Mouse (Mus musculus) MEL (cell line): ENCODE measurements at regions not wholly inside any gene's neighbourhood (a gene's known extent, or its start where the extent isn't known, plus 50 kb on each side); places are given as distances from the start of the nearest gene placed in this dataset.
"Not testable (repeated sequence)": the region's sequence is repeated elsewhere in the genome, so short reads cannot be mapped to it uniquely, and the experiment has no call there.

ENCODE experiments used
- DNase-seq: peaks from one replicate; pipeline ENCODE4 v3.0.0; 2011; ENCODE audit warnings: low read depth, low spot score
- H3K27ac ChIP-seq: 2 replicates; pipeline ENCODE4 v1.5.1; 2012; ENCODE audit warnings: low read depth, mild to moderate bottlenecking, control low read depth, low read length, moderate library complexity; ENCODE audit not compliant: control insufficient read depth
- H3K27me3 ChIP-seq, 2 experiments: fragments of 150-350 bp in 1 of 2; sonication (generic) in 1 of 2; 2 replicates each; pipeline ENCODE4 v1.6.1; 2012; ENCODE audit warnings: low read length in 2 of 2, mild to moderate bottlenecking in 2 of 2, improper control_type of control experiment in 1 of 2, moderate library complexity in 1 of 2; ENCODE audit not compliant: insufficient read depth in 2 of 2, control insufficient read depth in 1 of 2
- H3K36me3 ChIP-seq, 2 experiments: 2 replicates each; pipeline ENCODE4 v1.6.1; 2012 to 2014; ENCODE audit warnings: low read length in 2 of 2, improper control_type of control experiment in 1 of 2, inconsistent platforms in 1 of 2, mild to moderate bottlenecking in 1 of 2; ENCODE audit not compliant: insufficient read depth in 2 of 2, control insufficient read depth in 1 of 2
- H3K4me1 ChIP-seq, 2 experiments: fragments of 150-350 bp in 1 of 2; sonication (generic) in 1 of 2; 2 replicates each; pipeline ENCODE4 v1.6.1; 2012; ENCODE audit warnings: low read length in 2 of 2, improper control_type of control experiment in 1 of 2, mild to moderate bottlenecking in 1 of 2; ENCODE audit not compliant: insufficient read depth in 2 of 2, control insufficient read depth in 1 of 2
- H3K4me3 ChIP-seq, 2 experiments: fragments of 150-350 bp in 1 of 2; sonication (generic) in 1 of 2; 2 replicates each; pipeline ENCODE4 v1.5.1; 2012; ENCODE audit warnings: low read depth in 2 of 2, low read length in 2 of 2, mild to moderate bottlenecking in 2 of 2, moderate library complexity in 2 of 2, control low read depth in 1 of 2, improper control_type of control experiment in 1 of 2; ENCODE audit not compliant: control insufficient read depth in 1 of 2, insufficient read depth in 1 of 2
- H3K79me2 ChIP-seq: 2 replicates; pipeline ENCODE4 v1.6.1; 2012; ENCODE audit warnings: mild to moderate bottlenecking, low read length, moderate library complexity; ENCODE audit not compliant: control insufficient read depth, poor library complexity, insufficient read depth
- H3K9ac ChIP-seq: 2 replicates; pipeline ENCODE4 v1.6.1; 2012; ENCODE audit warnings: low read depth, mild to moderate bottlenecking, control low read depth, low read length, moderate library complexity; ENCODE audit not compliant: control insufficient read depth, poor library complexity, severe bottlenecking
- H3K9me3 ChIP-seq: fragments of 150-350 bp; sonication (generic); replicated peaks from 2 replicates; pipeline ENCODE4 v1.6.1; 2012; ENCODE audit warnings: mild to moderate bottlenecking, low read length, improper control_type of control experiment, moderate library complexity; ENCODE audit not compliant: insufficient read depth
- CHD2 ChIP-seq: IDR thresholded peaks from 2 replicates; pipeline ENCODE4 v1.6.1; 2011; ENCODE audit warnings: low read length, improper control_type of control experiment
- ELF1 ChIP-seq: IDR thresholded peaks from 2 replicates; pipeline ENCODE4 v1.6.1; 2014; ENCODE audit warnings: low read depth, mild to moderate bottlenecking, inconsistent platforms, low read length, improper control_type of control experiment, moderate library complexity
- EP300 ChIP-seq, 2 experiments: IDR thresholded peaks; 2 replicates each; pipeline ENCODE4 v1.6.1; 2011; ENCODE audit warnings: improper control_type of control experiment in 2 of 2, low read length in 2 of 2, low read depth in 1 of 2, mild to moderate bottlenecking in 1 of 2
- GABPA ChIP-seq: IDR thresholded peaks from 2 replicates; pipeline ENCODE4 v1.6.1; 2012; ENCODE audit warnings: low read depth, mild to moderate bottlenecking, inconsistent platforms, low read length, improper control_type of control experiment, moderate library complexity
- GATA1 ChIP-seq: IDR thresholded peaks from 2 replicates; pipeline ENCODE4 v1.6.1; 2011; ENCODE audit warnings: low read depth, low read length, improper control_type of control experiment
- KAT2A ChIP-seq: conservative IDR thresholded peaks from 2 replicates; pipeline ENCODE4 v1.6.1; 2012; ENCODE audit warnings: low read depth, low read length, improper control_type of control experiment, inconsistent platforms
- MAX ChIP-seq: IDR thresholded peaks from 2 replicates; pipeline ENCODE4 v1.6.1; 2011; ENCODE audit warnings: low read length, improper control_type of control experiment
- MAZ ChIP-seq: IDR thresholded peaks from 2 replicates; pipeline ENCODE4 v1.6.1; 2012; ENCODE audit warnings: low read depth, mild to moderate bottlenecking, inconsistent platforms, low read length, improper control_type of control experiment
- MYC ChIP-seq: IDR thresholded peaks from 2 replicates; pipeline ENCODE4 v1.6.1; 2011; ENCODE audit warnings: low read depth, mild to moderate bottlenecking, low read length, improper control_type of control experiment, moderate library complexity
- NELFE ChIP-seq: IDR thresholded peaks from 2 replicates; pipeline ENCODE4 v1.6.1; 2011; ENCODE audit warnings: low read depth, low read length, improper control_type of control experiment
- NRF1 ChIP-seq: IDR thresholded peaks from 2 replicates; pipeline ENCODE4 v1.6.1; 2014; ENCODE audit warnings: low read depth, mild to moderate bottlenecking, inconsistent platforms, low read length, improper control_type of control experiment, moderate library complexity; ENCODE audit not compliant: poor library complexity, insufficient read depth, severe bottlenecking
- RAD21 ChIP-seq: IDR thresholded peaks from 2 replicates; pipeline ENCODE4 v1.6.1; 2011; ENCODE audit warnings: mild to moderate bottlenecking, low read depth, low read length, improper control_type of control experiment
- RCOR1 ChIP-seq: IDR thresholded peaks from 2 replicates; pipeline ENCODE4 v1.6.1; 2012; ENCODE audit warnings: low read depth, mild to moderate bottlenecking, inconsistent platforms, low read length, improper control_type of control experiment
- SIN3A ChIP-seq: IDR thresholded peaks from 2 replicates; pipeline ENCODE4 v1.6.1; 2012; ENCODE audit warnings: low read length, improper control_type of control experiment, inconsistent platforms
- TAL1 ChIP-seq: IDR thresholded peaks from 2 replicates; pipeline ENCODE4 v1.6.1; 2012; ENCODE audit warnings: mild to moderate bottlenecking, inconsistent platforms, low read length, moderate library complexity, mixed read lengths
- UBTF ChIP-seq: IDR thresholded peaks from 2 replicates; pipeline ENCODE4 v1.6.1; 2012; ENCODE audit warnings: low read depth, mild to moderate bottlenecking, inconsistent platforms, low read length, improper control_type of control experiment, moderate library complexity, borderline replicate concordance; ENCODE audit not compliant: insufficient read depth
- ZC3H11A ChIP-seq: IDR thresholded peaks from 2 replicates; pipeline ENCODE4 v1.6.1; 2012; ENCODE audit warnings: low read depth, mild to moderate bottlenecking, inconsistent platforms, low read length, improper control_type of control experiment
- ZMIZ1 ChIP-seq: IDR thresholded peaks from 2 replicates; pipeline ENCODE4 v1.6.1; 2012; ENCODE audit warnings: low read depth, mild to moderate bottlenecking, inconsistent platforms, low read length, improper control_type of control experiment, moderate library complexity

DNA sequence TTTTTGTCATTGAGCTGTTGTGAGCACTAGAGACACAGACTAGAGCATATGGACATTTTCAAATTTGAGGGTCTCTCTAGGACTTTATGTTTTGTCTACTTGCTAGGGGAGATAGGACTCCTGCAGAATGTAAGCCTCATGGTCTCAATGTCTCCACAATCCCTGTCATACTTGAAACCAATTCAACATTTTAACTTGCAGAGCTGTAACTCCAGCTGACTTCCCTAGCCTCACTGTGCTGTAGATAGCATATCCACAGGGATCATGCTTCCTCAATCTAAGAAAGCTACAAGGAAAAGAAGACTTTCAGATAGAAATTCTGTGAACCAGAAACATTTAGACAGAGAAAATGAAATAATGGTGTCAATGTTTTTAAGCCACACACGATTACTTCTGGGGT is 185.8 kb upstream of the Rarb start:
- no peaks in the 10 kb centered on the region for H3K79me2 ChIP-seq
- DNase-seq: no peak
- H3K27me3 ChIP-seq: no peaks in the 10 kb centered on the region
- H3K27ac ChIP-seq: no peak overlapping the region
- TF ChIP-seq MAZ (no peak), SIN3A (no peak), RCOR1 (no peak), CHD2 (no peak), RAD21 (no peak), UBTF (no peak), MYC (no peak), GABPA (no peak), NRF1 (no peak), ELF1 (no peak), KAT2A (no peak)
- no peaks in the 10 kb centered on the region for H3K4me1 ChIP-seq
- no peaks in the 10 kb centered on the region for H3K36me3 ChIP-seq
- H3K9me3 ChIP-seq: no peaks in the 10 kb centered on the region
- no peak overlapping the region for H3K4me3 ChIP-seq
- no peak overlapping the region for H3K9ac ChIP-seq

DNA sequence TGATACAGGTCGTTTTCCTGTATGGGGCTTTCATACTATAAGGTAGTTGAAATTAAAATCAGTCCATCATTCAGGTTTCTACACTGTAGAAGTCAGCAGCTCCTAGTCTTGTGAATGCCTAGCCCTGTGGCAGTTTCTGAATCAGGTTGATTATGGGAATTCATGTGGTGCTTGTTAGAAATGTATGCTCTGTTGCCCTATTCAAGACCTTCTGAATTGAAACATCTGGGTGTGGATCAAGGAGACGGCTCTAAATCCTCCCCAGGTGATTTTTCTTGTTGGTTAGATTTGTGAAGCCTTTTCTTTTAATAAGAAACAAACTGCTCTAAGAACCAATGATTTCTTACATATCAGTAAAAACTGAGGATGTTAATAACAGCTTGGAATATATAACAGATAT is 177.8 kb upstream of the Rarb start:
- no peak overlapping the region for H3K4me3 ChIP-seq
- no peaks in the 10 kb centered on the region for H3K36me3 ChIP-seq
- H3K4me1 ChIP-seq: no peaks in the 10 kb centered on the region
- no peak overlapping the region for H3K9ac ChIP-seq
- H3K79me2 ChIP-seq: no peaks in the 10 kb centered on the region
- no peaks in the 10 kb centered on the region for H3K27me3 ChIP-seq
- no peak for TF ChIP-seq MAX
- TF ChIP-seq ZC3H11A: no peak
- no peak for TF ChIP-seq ZMIZ1
- TF ChIP-seq ELF1: no peak
- no peak for TF ChIP-seq RAD21
- TF ChIP-seq GATA1: no peak
- TF ChIP-seq TAL1: no peak
- no peak for TF ChIP-seq NRF1
- no peak for TF ChIP-seq EP300 (IDR thresholded peaks at IDR 0.05; ENCODE audit: low read depth in 1 of 2, low read length in 2 of 2)
- no peak for TF ChIP-seq NELFE
- no peak for TF ChIP-seq KAT2A
- no peak overlapping the region for H3K27ac ChIP-seq
- no peak for DNase-seq
- H3K9me3 ChIP-seq: no peaks in the 10 kb centered on the region

DNA sequence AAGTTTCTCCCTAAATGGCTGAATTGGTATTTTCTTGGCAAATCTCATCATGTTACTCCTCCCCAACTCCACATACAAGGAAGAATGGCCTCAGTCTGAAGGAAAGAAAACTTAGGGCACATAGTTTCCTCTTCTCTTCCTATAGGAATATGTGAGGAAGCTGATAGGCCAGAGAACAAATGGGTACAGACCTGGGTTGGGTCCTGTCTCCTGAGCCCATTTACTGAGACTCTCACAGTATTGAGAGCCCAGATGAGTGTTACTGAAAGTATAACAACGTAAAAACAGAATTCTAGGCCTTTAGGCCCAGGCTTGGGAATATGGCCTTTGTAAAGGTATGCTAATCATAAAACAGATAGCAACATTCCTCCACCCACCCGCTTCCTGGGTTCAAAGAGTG is 152.0 kb upstream of the Rarb start:
- not testable (repeated sequence) for H3K27me3 ChIP-seq, H3K4me1 ChIP-seq, H3K79me2 ChIP-seq, H3K9ac ChIP-seq, H3K36me3 ChIP-seq, DNase-seq, H3K4me3 ChIP-seq, H3K9me3 ChIP-seq, H3K27ac ChIP-seq
